Mouse (Mus musculus) right cerebral cortex, postnatal 10 days (tissue): ENCODE measurements around the gene 1810055G02Rik.

Experiments used
- DNase-seq, 2 experiments: peaks; one replicate each; pipeline ENCODE4 v3.0.0; 2021; ENCODE audit warnings: low spot score in 2 of 2

Gene 1810055G02Rik

DNA sequence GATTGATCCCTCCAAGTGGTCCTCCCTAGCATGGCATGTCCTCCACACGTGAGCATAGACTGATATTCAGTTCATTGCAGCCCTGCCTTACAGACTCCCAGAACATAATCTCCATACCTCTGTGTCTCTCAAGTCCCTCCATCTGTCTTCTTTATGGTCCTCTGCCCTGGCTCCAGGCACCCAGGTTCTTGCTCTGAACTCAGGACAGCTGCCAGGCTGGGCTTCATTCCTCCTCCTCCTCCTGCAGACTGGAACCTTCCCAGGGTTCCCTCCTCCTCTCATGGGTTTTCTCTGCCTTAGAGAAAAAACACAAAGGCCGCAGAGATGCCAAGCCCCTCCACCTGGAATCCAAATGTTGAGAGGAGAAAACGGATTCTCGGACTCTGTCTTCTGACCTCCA lies 34.6 kb downstream of the 1810055G02Rik start:
- no peak for DNase-seq

DNA sequence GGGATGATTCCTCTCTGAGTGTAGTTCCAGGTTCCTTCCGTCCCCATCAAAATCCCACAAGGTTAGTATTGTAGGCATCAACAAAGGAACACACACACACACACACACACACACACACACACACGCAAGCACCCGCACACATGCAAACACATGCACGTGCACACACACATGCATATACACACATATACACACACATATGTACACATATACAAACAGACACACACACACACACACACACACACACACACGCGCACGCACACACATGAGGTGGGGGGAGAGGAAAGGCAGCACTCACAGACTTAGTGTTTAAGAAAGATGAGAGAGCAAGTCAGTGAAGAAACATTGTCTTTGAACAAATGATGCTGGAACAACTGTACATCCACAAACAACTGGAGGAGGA lies 35.3 kb downstream of the 1810055G02Rik start:
- no peak for DNase-seq

DNA sequence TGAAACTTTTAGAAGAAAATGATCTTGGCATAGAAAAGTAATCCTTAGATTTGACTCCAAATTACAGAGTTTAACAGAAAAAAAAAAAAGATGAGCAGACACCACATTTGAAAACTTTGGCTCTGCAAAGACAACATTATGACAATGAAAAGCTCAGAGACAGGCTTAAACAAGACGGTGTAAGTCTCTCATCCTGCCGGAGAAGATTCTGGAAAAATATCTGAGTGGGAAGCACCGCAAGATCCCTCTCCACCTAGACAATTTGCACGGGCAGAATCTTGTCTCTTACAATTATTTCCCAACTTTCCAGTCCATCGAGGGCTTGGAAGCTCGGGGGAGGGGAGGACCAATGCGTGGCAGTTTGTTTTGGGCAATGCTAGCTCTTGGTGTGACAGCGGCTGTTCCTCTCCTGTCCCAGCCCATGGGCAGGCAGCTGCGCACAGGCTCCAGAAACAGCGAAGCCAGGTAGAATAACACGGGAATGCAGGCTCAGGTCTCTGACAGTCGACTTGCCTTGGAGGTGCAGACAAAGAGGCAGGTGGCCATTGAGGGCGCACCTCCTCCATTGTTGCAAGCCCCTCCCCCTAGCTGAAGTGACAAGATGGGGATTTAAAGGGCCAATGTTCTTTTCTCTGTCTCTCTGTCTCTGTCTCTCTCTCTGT lies 35.9 kb downstream of the 1810055G02Rik start:
- peak; percentile 54 to 60 for DNase-seq

DNA sequence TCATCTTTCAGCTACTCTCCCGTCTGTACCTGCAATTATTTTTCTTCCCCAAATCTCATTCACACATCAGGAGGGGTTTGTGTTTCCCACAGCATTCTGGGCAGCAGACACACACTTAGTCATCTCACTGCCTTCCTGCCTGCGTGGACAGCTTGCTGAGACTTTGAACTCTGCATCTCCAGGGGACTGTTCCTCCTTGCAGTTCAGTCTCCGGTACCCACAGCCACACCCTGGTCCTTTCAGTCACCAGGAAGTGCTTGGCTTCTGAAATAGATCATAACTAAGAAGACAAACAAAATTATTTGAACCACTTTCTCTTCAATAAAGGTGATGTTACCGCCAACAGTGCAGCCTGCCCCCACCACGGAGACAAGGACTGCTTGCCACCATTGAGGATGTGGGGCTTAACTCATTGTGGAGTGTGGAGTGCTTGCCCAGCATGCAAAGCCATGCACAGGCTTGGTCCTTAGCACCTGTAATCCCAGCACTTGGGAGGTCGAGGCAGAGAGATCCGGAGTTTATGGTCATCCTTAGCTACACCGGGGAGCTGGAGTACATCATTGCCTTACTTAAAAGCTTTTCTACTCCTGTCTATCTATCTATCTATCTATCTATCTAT lies 44.6 kb downstream of the 1810055G02Rik start:
- no peak for DNase-seq

DNA sequence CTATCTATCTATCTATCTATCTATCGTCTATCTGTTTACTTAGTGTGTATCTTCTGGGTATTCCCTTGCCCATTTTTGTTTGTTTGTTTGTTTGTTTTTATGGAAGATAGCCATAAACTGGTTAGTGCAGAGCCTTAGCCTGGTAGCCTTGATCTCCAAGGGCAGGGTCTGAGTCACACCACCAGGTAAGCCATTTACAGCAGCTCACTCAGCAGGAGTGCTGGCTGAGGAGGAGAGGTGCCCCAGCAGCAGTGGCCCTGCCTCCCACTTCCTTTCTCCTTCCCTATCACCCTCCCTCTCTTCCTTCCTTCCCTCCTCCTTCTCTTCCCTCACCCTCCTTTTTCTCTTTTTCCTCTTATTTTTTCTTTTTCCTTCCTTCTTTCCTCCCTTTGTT lies 45.1 kb downstream of the 1810055G02Rik start:
- no peak for DNase-seq

DNA sequence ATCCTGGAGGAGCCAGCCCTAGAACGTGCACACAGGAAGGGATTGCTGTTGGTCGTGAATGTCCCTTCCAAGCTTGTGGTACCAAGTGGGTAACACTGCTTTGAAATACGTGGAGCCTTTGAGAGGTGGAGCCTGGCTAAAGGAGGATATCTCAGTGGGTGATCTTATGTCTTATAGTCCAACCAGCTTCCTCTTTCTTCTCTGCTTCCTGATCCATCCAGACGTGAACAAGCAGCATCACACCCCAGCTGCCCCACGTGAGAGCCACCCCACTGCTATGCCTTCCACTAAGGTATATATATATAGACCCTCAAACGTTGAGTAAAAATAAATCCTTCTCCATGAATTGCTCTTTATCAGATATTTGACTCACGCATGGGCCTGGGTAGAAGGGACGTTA lies 45.6 kb downstream of the 1810055G02Rik start:
- DNase-seq: no peak

DNA sequence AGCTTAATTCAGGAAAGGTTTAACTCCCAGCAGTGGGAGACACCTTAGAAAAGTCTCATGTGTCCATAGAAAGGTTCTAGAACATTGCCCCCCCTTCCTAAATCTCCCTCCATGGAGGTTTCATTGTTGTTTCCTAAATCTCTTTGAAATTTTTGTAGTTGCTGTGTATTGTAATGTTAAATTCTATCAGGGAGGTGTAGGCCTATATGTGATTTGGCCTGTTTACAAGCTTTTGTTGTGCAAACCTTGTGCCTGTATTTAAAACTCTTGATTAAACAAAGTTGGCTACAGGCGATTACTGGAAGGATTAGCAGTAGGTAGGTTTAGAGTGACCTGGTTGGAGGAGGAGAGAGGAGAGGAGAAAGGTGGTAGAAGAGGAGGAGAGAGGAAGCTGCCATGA lies 49.8 kb downstream of the 1810055G02Rik start:
- DNase-seq: no peak

DNA sequence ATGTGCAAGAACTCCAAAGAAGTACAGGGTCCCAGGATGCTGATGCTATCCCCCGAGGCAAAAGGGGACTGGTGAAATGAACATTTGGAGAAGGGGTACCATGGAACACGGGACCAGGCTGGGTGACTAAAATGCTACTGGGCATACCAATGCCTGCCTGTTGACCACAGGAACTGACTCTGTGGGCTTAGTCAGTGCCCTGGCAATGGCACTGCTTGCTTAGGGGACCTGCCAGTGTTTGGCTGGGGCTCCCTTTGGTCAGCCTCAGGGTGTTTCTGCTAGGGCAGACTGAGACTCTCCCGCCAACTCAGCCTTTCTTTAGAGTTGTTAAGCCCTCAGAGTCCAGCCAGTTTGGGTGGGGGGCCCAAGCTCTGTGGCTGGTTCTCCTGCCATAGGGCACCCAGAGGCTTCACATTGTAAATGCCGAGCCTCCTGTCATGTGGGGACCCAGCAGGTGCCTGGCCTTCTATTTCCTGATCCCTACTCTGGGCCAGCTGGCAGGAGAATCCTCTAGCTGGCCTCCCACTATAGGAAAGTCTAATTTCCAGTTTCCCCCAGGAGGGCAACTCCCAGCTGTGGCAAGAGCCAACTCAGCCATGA lies 57.2 kb downstream of the 1810055G02Rik start:
- no peak for DNase-seq

DNA sequence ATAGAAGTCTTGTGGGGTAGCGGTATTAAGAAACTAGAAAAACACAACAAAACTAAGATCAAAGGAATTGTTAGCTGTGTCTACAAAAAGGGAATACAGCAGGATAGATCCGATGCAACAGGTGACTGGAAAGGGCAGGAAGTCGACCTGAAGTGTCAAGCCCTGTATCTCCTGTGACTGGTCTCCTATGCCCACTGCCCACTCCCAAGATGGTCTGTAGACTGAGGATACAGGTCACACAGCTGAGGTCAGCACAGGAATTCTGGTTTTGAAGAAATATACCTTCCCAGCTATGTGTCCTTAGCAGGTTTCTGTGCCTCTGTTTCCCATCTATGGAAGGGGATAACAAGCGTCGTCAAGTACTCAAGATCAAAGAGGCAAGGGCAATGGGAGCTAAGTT lies 58.3 kb downstream of the 1810055G02Rik start:
- peak in 1 of 2 experiments; percentile 45 for DNase-seq

DNA sequence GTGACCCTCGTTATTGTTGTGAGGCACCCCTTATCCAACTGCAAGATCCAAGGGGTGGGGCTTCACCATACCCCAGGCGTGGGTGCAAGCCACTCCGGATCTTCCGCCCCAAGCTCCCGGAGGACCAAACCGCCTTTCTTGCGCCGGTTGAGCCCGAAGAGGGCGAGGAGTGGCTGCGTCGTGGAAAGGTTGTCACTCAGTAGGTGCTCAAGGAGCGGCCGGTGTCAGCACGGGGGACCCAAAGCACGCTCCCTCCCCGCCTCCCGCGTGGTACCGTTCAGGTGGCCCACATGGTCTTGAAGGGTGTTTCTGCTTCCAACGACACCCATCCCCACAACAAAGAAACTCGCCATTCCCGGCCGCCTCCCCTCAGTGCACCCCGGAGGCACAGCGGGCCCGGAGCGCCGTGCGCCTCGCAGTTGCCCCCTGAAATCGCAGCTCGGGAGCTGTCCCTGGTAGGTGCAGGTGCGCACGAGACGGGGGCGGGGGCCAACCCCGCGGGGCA lies 59.2 kb downstream of the 1810055G02Rik start, which contains the start of gene Kmt5b:
TSS of gene Kmt5b (plus strand) at position 146 of the 505 bp plus-strand sequence.
- peak; percentile 70 to 78 for DNase-seq
